Mouse (Mus musculus): Measurements from ENCODE around the gene Muc13. TPM values are rescaled to one million over a fixed set of nuclear protein-coding genes. Genes with fewer than 3 reads are reported as not detected.
A peak's percentile ranks its signal among the peaks of the same experiment; 100 is the strongest.

Gene Muc13
- polyA plus RNA-seq, 1 experiment from 2014 or later = 0.10 TPM

DNA sequence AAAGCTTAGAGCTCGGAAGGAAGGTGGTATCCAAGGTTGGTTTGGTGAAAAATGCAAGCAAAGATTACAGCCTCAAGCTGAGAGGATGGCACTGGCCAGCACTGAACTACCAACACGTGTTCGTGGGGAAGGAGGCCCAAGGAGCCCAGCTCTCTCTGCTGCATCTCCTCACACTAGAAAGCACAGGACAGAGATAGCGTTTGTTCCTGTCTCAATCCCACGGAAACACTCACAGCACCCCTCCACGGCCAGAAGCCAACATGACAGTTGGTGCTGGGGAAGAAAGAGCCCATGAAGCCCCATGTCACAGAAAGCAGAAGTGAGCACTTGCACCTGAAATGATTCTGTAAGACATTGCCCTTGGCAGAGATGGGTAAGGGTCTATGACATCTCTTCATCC is 37.4 kb upstream of the Muc13 start:
- H3K27me3 ChIP-seq (replicated peaks; ENCODE audit: low read depth, poor library complexity, severe bottlenecking) = no peaks in the 10 kb centered on the region
- no peak overlapping the region for H3K27ac ChIP-seq (replicated peaks)
- H3K9me3 ChIP-seq = no peaks in the 10 kb centered on the region
- peaks cover 14% of the 10 kb centered on the region for H3K4me1 ChIP-seq
- no peak for DNase-seq (ENCODE audit: low spot score)
- whole genome bisulfite sequencing = 56% methylated on average over 6 of the region's 6 CpGs
- peaks cover 50% of the 10 kb centered on the region for H3K36me3 ChIP-seq (replicated peaks)
- no peak overlapping the region for H3K4me3 ChIP-seq

DNA sequence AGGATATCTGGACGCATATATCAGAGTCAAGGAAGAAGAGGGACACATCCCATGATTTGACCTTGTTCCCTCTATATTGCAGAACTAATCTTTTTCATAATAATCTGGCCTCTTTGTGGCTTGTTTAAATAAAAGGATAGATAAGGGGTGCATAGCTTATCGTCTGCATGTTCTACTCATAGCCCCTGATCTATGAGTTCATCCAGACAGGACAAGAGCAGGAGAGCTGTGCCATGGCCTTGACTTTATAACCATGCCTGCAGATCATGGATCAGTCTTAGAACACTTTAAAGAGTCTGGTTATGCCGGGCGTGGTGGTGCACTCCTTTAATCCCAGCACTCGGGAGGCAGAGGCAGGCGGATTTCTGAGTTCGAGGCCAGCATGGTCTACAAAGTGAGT is 34.6 kb upstream of the Muc13 start:
- H3K36me3 ChIP-seq (replicated peaks) = peaks cover 44% of the 10 kb centered on the region
- no peak overlapping the region for H3K4me3 ChIP-seq
- H3K4me1 ChIP-seq = peaks cover 17% of the 10 kb centered on the region
- 91% methylated on average over 7 of the region's 7 CpGs for WGBS
- H3K27me3 ChIP-seq (replicated peaks; ENCODE audit: low read depth, poor library complexity, severe bottlenecking) = no peaks in the 10 kb centered on the region
- DNase-seq (ENCODE audit: low spot score) = no peak
- H3K27ac ChIP-seq (replicated peaks) = no peak overlapping the region
- H3K9me3 ChIP-seq = no peaks in the 10 kb centered on the region

DNA sequence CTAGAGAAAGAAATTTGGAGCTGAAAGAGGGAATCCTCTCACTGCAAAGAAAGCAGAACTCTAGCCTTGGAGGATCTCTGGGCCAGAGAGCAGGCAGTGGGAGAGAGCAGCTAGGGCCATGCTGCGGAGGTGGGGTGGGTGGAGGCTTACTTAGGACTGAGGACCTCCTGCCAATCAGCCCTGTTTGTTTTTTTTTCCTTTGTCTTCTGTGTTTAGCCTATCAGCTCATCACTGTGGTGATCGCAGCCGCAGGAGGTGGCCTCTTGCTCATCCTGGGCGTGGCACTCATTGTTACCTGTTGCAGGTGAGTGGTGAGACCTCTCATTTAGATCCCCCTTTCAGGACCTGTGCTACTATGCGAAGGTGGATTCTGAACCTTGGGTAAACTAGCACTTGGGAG is 33.3 kb upstream of the Muc13 start:
- peaks cover 25% of the 10 kb centered on the region for H3K4me1 ChIP-seq
- no peak for DNase-seq (ENCODE audit: low spot score)
- H3K27me3 ChIP-seq (replicated peaks; ENCODE audit: low read depth, poor library complexity, severe bottlenecking) = no peaks in the 10 kb centered on the region
- H3K36me3 ChIP-seq (replicated peaks) = peaks cover 34% of the 10 kb centered on the region
- no peak overlapping the region for H3K27ac ChIP-seq (replicated peaks)
- no peak overlapping the region for H3K4me3 ChIP-seq
- H3K9me3 ChIP-seq = no peaks in the 10 kb centered on the region
- WGBS = 26% methylated on average over 5 of the region's 5 CpGs

DNA sequence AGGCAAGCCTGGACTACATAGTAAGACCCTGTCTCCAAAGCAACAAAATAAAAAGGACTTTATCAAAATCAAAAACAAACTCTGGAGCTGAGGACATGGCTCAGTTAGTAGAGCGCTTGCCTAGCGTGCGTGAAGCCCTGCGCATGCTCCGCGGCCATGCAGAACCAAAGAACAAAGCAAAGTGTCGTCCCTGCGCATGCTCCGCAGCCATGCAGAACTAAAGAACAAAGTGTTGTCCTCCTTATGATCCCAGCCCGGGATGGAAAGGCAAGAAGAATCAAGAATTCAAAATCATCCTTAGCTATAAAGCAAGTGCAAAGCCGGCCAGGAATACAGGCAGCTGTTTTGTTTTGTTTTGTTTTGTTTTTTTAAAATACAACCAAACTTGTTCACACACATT is 32.8 kb upstream of the Muc13 start:
- WGBS = 54% methylated on average over 11 of the region's 11 CpGs
- Histone ChIP-seq H3K4me1 (peaks cover 25% of the 10 kb centered on the region), H3K27ac (replicated peaks) (no peak overlapping the region), H3K27me3 (replicated peaks; ENCODE audit: low read depth, poor library complexity, severe bottlenecking) (no peaks in the 10 kb centered on the region), H3K4me3 (no peak overlapping the region), H3K36me3 (replicated peaks) (peaks cover 32% of the 10 kb centered on the region), H3K9me3 (no peaks in the 10 kb centered on the region)
- DNase-seq (ENCODE audit: low spot score) = no peak

DNA sequence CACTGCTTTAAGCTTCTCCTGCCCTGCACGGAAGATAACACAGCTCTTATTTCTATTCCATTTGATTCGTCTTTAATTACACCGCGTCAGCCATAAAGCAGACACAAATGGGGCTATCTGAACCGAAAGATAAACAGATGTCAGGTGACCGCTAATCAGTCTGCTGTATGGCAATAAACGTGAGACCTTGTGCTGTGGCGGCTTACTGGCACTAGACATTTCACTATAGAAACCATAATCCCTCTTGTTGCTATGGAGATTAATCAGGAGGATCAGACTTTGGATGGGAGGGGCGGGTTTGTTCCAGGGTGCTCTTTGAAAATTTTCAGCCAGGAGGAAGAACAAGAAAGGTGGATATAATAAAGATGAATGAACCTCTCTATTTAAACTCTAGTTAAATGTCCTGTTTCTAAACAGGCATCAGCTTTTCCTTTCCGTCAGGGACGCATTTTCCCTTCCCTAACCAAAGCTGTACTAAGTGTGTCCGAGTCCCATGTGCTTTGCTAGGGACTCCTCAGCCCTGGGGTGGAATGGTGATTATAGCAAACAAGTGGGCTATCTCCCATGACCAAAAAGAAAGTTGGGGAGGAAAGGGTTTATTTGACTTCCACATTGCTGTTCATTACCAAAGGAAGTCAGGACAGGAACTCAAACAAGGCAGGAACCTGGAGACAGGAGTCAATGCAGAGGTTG is 29.2 kb upstream of the Muc13 start:
- Histone ChIP-seq H3K27ac (replicated peaks) (peak overlapping the region; percentile 40; the same call in 1 of the 2 replicates), H3K9me3 (no peaks in the 10 kb centered on the region), H3K36me3 (replicated peaks) (peaks cover 30% of the 10 kb centered on the region), H3K4me3 (no peak overlapping the region), H3K4me1 (peaks cover 25% of the 10 kb centered on the region), H3K27me3 (replicated peaks; ENCODE audit: low read depth, poor library complexity, severe bottlenecking) (no peaks in the 10 kb centered on the region)
- 68% methylated on average over 12 of the region's 12 CpGs for WGBS
- no peak for DNase-seq (ENCODE audit: low spot score)

DNA sequence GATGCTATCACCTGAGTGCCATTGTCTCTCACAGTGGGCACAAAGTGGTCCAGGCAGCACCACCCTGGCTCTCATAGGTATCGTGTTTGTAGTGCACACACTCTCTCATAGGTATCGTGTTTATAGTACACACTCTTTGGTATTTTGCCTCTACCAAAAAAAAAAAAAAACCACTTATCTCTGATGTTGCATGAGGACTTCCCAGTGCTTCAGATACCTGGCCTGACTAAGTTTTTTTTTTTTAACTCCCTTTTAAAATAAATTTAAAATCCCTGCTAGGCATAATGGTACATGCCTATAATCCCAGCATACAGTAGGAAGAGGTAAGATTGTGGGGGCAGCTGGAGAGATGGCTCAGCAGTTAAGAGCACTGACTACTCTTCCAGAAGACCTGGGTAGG is 28.4 kb upstream of the Muc13 start:
- Histone ChIP-seq H3K27ac (replicated peaks) (0 out of 2 replicates have a peak overlapping the region, but pooled peaks have one; percentile 40), H3K27me3 (replicated peaks; ENCODE audit: low read depth, poor library complexity, severe bottlenecking) (no peaks in the 10 kb centered on the region), H3K9me3 (no peaks in the 10 kb centered on the region), H3K4me1 (peaks cover 23% of the 10 kb centered on the region), H3K36me3 (replicated peaks) (peaks cover 30% of the 10 kb centered on the region), H3K4me3 (no peak overlapping the region)
- DNase-seq (ENCODE audit: low spot score) = no peak
- WGBS = 88% methylated on average over 2 of the region's 2 CpGs

DNA sequence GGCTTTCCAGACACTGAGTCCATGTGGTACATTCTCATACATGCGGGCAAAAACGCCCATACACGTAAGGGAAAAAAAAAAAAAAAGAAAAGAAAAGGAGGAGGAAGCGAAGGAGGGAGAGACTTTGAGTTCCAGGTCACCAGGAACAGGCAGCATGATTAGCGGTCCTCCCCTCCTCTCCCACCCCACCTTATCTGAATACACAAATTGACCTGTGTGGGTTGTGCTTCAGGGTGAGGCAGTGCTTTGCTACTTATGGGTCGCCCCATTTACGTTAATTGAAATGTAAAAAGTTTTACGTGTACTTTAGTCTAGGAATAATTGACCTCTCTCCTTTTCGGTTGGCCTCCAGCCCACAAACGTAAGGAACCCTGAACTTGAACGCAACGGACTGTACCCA is 27.5 kb upstream of the Muc13 start:
- WGBS = 84% methylated on average over 12 of the region's 12 CpGs
- Histone ChIP-seq H3K27ac (replicated peaks) (no peak overlapping the region), H3K4me1 (peaks cover 18% of the 10 kb centered on the region), H3K4me3 (no peak overlapping the region), H3K9me3 (no peaks in the 10 kb centered on the region), H3K27me3 (replicated peaks; ENCODE audit: low read depth, poor library complexity, severe bottlenecking) (no peaks in the 10 kb centered on the region), H3K36me3 (replicated peaks) (peaks cover 28% of the 10 kb centered on the region)
- no peak for DNase-seq (ENCODE audit: low spot score)

DNA sequence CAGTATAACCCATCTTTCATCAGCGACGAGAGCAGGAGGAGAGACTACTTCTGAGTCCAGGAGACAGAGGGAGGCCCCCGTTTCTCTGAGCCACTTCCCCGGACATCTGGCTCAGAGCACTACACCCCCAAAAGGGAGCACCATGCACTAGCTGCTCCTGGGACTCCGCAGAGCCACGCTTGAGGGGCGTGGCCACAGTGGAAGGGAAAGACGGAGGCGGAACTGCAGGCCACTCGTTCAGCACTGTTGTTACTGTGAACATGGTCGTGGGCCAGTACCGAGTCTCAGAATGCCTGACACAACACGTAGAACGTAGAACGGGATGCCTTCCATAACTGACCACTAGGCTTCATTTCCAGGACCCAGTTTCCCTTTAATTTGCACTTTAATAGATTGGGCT is 27.1 kb upstream of the Muc13 start:
- DNase-seq (ENCODE audit: low spot score) = no peak
- Histone ChIP-seq H3K27me3 (replicated peaks; ENCODE audit: low read depth, poor library complexity, severe bottlenecking) (no peaks in the 10 kb centered on the region), H3K4me3 (no peak overlapping the region), H3K9me3 (no peaks in the 10 kb centered on the region), H3K36me3 (replicated peaks) (peaks cover 24% of the 10 kb centered on the region), H3K4me1 (peaks cover 15% of the 10 kb centered on the region), H3K27ac (replicated peaks) (no peak overlapping the region)
- 67% methylated on average over 15 of the region's 15 CpGs for WGBS

DNA sequence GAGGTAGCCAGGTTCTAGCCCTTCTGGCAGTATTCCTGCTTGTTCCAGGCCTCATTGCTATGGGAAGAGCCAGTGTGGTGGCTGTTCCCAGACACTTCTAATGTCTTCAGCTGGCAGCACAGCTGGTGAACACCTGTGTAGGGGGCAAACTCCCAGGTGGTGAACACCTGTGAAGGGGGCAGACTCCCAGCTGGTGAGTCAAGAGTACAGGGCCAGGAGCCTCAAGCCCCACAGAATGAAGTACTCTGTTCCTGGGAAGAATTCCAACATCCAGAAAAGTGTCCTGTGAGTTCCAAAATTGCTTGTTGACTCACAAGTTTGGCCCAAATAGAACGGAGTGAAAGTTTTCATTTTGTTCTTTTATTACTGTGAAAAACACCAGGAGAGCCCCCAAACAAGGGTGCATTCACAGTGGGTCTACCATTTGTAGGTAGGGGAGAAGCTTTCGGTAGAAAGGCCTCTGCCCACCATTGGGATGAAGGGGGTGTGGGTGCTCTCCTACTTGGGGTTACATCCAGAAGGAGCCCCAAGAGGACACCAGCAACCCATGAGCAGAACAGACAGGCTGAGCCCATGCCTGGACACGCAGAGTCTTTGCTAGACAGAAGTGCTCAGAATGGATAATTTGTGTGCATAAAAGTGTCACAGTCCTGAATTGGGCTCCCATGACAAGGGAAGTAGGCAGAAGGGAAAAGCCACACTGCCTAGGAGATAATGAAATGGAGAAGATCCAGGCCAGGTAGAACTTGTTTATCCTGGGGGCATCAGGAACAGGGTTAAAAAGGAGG is 25.2 kb upstream of the Muc13 start:
- H3K4me1 ChIP-seq = peaks cover 14% of the 10 kb centered on the region
- 91% methylated on average over 3 of the region's 3 CpGs for WGBS
- no peak overlapping the region for H3K27ac ChIP-seq (replicated peaks)
- DNase-seq (ENCODE audit: low spot score) = no peak
- no peaks in the 10 kb centered on the region for H3K9me3 ChIP-seq
- no peaks in the 10 kb centered on the region for H3K27me3 ChIP-seq (replicated peaks; ENCODE audit: low read depth, poor library complexity, severe bottlenecking)
- no peak overlapping the region for H3K4me3 ChIP-seq
- peaks cover 17% of the 10 kb centered on the region for H3K36me3 ChIP-seq (replicated peaks)

DNA sequence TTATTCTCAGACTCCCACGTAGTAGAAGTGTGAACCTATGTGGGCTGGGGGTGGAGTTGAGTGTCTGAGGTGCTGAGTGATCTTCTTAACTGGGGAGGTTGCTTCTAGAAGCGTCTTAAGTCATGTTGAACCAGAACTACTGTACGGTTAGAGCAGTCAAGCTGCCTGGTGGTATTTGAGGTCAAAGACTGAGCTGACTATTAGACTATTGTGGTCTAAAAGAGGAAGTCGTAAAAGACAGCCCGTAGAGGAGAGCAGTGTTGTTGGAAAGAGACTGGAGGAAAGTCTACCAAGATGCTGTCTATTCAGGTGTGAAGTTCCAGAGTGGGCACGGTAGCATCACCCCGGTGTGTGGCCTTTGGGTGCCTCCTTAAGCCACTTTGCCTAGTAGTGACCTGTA is 24.0 kb upstream of the Muc13 start:
- H3K36me3 ChIP-seq (replicated peaks) = peaks cover 13% of the 10 kb centered on the region
- H3K4me1 ChIP-seq = peaks cover 5% of the 10 kb centered on the region; the same call in 1 of the 2 replicates
- H3K27me3 ChIP-seq (replicated peaks; ENCODE audit: low read depth, poor library complexity, severe bottlenecking) = no peaks in the 10 kb centered on the region
- no peak for DNase-seq (ENCODE audit: low spot score)
- H3K4me3 ChIP-seq = no peak overlapping the region
- H3K27ac ChIP-seq (replicated peaks) = no peak overlapping the region
- H3K9me3 ChIP-seq = no peaks in the 10 kb centered on the region
- WGBS = 89% methylated on average over 7 of the region's 7 CpGs

DNA sequence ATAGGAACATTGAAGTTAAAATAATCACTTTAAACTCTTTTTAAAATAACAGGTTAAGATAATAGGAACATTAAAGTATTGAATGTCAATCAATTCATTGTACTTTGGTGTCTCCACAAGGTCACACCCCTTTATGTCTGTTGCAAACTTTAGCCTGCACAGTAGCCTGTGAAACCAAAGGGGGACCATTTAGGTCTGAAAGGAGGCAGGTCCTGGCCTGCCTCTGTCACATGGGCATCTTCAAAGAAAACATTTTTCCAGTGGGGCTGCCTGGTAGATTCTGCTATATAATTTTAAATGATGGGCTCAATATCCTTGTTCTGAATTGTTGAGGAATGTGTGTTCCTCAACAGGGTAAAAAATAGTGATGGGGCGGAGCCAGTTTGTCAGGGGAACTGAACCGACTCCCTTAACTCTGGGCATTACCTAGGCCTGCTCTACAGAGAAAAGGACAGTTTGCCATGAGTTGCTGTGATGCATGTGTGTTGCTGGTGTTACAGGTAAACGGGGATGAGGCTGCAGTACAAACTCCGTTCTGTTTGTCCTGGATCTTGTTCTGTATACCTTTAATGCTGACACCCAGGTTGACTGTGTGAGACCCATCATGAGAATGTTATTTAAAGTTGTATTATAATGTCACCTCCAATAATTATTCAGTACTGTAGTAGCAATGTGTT is 22.9 kb upstream of the Muc13 start:
- no peak overlapping the region for H3K27ac ChIP-seq (replicated peaks)
- no peaks in the 10 kb centered on the region for H3K4me1 ChIP-seq
- no peak for DNase-seq (ENCODE audit: low spot score)
- WGBS = 89% methylated on average over 4 of the region's 4 CpGs
- H3K4me3 ChIP-seq = no peak overlapping the region
- H3K9me3 ChIP-seq = no peaks in the 10 kb centered on the region
- H3K36me3 ChIP-seq (replicated peaks) = peaks cover 13% of the 10 kb centered on the region
- H3K27me3 ChIP-seq (replicated peaks; ENCODE audit: low read depth, poor library complexity, severe bottlenecking) = no peaks in the 10 kb centered on the region

DNA sequence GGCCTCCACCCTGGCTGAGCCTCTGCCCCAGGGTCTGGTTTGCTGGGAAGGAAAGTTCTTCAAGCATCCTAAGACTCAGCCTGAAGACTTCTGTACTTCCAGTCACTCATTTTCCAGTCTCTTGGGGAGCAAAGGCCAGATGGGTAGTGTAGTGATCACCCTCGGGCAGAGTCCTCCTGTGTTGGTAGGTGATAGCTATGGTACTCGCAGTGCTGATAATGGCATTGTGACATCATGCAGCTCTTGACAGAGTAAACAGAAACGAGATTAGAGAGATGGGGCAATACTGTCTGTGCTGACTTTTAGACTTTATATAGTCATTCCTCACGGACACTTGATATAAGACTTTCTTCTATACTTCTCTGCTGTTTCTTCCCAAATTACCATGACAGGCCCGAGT is 21.0 kb upstream of the Muc13 start:
- H3K4me1 ChIP-seq = no peaks in the 10 kb centered on the region
- no peak overlapping the region for H3K4me3 ChIP-seq
- WGBS = 86% methylated on average over 5 of the region's 5 CpGs
- H3K27me3 ChIP-seq (replicated peaks; ENCODE audit: low read depth, poor library complexity, severe bottlenecking) = no peaks in the 10 kb centered on the region
- H3K9me3 ChIP-seq = no peaks in the 10 kb centered on the region
- no peak overlapping the region for H3K27ac ChIP-seq (replicated peaks)
- DNase-seq (ENCODE audit: low spot score) = no peak
- H3K36me3 ChIP-seq (replicated peaks) = no peaks in the 10 kb centered on the region

DNA sequence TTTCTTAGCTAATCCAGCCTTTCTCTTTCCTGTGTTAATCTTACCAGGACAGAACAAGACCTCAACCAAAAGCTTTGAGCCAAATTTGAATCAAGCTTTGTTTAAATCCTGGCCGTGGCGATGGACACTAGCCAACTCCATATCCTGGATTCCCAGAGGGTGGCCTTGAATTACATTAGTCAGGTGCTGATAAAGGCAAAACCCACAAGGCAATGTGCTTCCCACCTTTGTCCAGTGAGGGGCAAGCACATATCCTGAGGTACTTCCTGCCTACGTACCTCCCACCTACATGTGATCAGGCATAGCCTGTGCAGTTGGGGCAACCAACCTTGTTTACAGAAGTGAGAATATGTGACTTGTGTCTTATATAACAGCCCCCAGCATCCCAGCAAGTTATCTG is 18.9 kb upstream of the Muc13 start:
- no peak overlapping the region for H3K4me3 ChIP-seq
- no peaks in the 10 kb centered on the region for H3K4me1 ChIP-seq
- H3K36me3 ChIP-seq (replicated peaks) = no peaks in the 10 kb centered on the region
- no peak for DNase-seq (ENCODE audit: low spot score)
- H3K27me3 ChIP-seq (replicated peaks; ENCODE audit: low read depth, poor library complexity, severe bottlenecking) = no peaks in the 10 kb centered on the region
- no peak overlapping the region for H3K27ac ChIP-seq (replicated peaks)
- WGBS = 81% methylated on average over 3 of the region's 3 CpGs
- H3K9me3 ChIP-seq = no peaks in the 10 kb centered on the region
